Mouse (Mus musculus) A20 (cell line): ENCODE measurements at regions not wholly inside any gene's neighbourhood (a gene's known extent, or its start where the extent isn't known, plus 50 kb on each side); places are given as distances from the start of the nearest gene placed in this dataset.
"Not testable (repeated sequence)": the region's sequence is repeated elsewhere in the genome, so short reads cannot be mapped to it uniquely, and the experiment has no call there.

ENCODE experiments used
- DNase-seq: peaks from one replicate; pipeline ENCODE4 v3.0.0-alpha.2; 2011; ENCODE audit warnings: low read depth, low spot score

- no peak for DNase-seq
Observed at GRCm38 (mm10) chr13:58663316-58663715, 52.6 kb upstream of the Slc28a3 start.

GRCm38 (mm10) chr13:58668664-58669063 is 58.0 kb upstream of the Slc28a3 start:
- no peak for DNase-seq

- no peak for DNase-seq
Observed at GRCm38 (mm10) chr13:58670206-58670605, 59.5 kb upstream of the Slc28a3 start.

DNA sequence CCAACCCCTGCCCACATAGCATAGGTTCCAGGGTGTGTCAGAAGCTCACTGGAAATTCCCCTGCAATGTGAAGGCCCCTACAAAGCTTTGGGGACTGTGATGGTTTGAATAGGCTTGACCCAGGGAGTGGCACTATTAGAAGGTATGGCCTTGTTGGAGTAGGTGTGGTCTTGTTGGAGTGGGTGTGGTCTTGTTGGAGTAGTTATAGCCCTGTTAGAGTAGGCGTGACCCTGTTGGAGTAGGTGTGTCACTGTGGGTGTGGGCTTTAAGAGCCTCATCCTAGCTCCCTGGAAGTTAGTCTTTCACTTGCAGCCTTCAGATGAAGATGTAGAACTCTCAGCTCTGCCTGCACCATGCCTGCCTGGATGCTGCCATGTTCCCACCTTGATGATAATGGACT is 64.9 kb upstream of the Slc28a3 start:
- not testable (repeated sequence) for DNase-seq

DNA sequence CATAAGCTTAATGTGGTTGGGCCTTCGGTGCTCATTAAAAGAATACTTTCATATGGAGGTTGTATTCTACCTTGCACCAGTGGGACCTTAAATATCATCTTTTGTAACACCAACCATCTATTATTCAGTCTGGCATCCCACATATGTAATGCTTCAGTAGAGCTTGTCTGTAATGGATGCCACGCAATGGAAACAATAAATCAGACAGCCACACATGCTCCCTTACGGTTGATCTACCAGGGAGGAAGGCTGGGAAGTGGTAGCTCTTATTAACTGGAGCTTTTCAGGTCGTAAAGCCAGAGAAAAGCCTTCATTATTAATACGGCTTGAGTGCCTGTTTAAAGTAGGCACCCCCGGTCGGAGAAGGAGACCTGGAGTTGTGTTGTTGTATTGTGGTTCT is 66.8 kb upstream of the Slc28a3 start:
- no peak for DNase-seq

GRCm38 (mm10) chr13:58679663-58680062 is 69.0 kb upstream of the Slc28a3 start:
- DNase-seq, result no peak

GRCm38 (mm10) chr13:58686822-58687221 is 76.1 kb upstream of the Slc28a3 start:
- DNase-seq, result no peak

GRCm38 (mm10) chr13:58687609-58688008 is 76.9 kb upstream of the Slc28a3 start:
- no peak for DNase-seq

DNA sequence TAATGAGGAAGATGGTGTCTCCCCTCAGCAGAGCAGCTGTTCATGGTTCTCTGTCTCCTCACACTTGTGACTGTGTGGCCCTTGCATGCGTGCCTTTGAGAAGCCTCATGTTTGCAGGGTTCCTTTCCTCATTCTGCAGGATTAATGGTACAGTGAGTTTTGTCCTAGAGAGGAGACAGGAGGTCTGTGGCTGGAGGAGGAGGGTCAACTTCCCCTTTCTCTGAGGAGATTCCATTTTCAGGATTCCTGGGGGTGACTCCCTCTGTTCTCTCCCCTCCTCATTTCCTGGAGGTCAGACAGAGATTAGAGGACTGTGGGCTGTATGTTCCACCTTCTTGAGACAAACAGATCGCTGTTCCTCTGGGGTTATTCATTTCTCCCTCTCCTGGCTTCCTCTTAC is 77.6 kb upstream of the Slc28a3 start:
- no peak for DNase-seq

GRCm38 (mm10) chr13:58694703-58695102 is 84.0 kb upstream of the Slc28a3 start:
- no peak for DNase-seq

DNA sequence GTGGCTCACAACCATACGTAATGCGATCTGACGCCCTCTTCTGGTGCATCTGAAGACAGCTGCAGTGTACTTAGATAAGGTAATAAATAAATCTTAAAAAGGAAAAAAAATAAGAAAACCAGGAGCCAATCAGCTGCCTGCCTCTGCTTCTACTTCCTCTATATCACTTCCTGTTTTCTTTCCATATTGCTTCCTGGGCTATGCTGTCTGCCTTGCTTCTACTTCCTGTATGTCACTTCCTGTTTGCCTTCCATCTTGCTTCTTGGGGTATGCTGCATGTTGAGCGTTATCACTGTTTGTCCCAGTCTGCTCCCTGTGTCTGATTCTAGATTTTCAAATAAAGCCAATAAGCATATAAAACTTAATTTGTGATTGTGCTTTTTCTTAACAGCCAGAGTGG is 85.3 kb upstream of the Slc28a3 start:
- DNase-seq, result peak; percentile 1

DNA sequence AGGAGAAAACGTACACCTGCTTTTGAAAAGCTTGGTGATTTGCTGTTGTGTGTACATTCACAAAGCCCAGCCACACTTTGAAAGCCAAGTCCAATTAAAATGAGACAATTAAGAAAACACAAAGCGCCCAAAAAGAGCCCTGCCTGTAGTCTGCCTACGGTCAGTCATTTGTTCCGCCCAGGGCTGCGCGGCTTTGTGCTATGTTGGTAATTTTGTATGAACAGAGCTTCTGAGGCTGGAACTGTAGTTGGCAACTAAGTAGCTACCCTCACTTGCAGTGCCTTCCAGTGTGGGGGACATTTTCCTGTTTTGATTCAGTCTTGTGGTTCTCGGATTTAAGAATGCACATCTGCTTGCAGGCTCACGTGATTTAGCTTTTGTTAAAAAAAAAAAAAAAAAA is 89.3 kb upstream of the Slc28a3 start:
- no peak for DNase-seq

DNA sequence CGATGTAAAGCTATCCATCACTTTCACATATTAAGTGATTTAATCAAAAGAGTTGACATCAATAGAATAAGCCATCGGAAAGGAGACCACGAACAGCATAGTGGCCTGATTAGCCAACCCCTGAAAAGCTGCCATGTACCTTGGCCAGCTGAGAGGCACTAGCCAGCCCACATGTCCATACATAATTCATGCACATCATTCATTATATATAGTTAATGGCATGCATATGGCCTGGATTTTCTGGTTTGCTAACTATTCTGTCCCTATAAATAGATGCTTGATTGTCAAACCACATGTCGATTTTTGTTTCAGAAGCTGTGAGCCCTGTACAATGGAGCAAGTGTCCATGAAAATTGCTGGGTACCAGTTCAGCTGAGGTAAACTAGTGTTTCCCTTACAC is 93.5 kb upstream of the Slc28a3 start:
- no peak for DNase-seq

DNA sequence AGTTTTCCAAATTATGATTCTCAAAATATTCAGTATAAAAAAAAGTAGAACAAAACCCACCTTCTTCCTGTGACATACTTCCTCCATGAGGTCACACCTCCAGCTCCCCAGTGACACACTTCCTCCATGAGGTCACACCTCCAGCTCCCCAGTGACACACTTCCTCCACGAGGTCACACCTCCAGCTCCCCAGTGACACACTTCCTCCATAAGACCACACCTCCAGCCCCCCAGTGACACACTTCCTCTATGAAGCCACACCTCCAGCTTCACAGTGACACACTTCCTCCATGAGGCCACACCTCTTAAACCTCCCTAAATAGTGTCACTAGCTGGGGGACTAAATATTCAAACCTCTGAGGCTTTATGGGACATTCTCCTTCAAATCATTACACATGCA is 89.8 kb upstream of the Ntrk2 start:
- no peak for DNase-seq

DNA sequence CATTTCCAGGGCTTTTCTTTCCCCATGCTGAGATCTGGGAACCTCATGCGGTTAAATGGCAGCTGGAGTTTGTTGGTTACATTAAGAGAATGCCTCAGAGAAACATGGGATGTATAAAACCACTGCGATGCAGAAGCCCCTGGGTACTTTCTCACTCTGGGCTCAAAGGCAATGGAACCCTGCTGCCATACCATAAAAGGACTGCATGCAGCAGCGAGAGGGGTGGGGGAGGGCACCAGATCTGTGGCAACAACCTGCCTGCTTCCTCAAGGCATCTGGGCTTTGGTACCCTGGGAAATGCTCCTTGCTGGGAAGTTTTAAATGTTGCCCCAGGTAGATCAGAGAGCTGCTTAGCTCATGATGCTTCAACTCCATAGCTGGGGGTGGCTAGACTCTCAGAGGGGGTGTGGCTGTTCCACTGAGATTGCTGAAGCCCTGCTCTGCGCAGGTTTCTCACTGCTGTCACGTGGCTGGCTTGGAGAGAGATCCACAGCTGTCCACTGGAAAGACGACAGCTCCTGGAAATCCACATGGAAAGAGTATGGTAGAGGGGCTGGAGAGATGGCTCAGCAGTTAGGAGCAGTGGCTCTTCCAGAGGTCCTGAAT is 75.8 kb upstream of the Ntrk2 start:
- no peak for DNase-seq

DNA sequence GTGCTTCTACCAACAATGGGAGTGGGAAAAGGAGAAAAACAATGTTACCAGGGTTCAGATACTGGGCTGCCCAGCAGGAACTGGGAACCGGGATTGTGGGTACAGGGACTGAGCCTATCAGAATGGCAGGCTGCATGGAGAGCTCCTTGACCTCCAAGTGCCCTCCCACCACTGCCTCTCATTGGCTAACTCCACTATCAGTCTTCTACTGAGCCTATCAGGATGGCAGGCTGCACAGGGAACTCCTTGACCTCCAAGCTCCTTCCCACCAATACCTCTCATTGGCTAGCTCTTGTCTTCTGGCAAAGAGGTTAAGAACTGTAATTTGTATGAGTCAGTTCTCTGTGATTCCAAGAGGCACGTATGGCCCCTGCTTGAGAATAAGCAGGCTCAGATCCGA is 73.6 kb upstream of the Ntrk2 start:
- no peak for DNase-seq

DNA sequence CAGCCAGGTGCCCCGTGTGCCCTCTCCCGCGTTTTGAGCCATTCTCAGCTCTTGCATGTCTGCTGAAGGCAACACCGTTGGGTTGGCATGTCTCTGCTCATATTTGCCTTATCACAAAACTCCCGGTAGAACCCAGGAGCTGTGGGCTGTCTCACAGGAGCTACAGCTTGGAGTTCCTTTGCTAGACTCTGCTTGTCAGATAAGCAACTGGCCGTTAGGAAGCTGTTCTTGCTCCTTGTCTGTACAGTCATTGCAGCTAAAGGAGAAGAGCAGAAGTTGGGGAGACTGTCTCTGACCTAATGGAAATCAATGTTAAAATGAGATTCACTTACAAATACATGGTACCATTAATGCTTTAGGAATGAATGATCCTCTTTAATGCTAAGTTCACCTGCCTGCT is 72.8 kb upstream of the Ntrk2 start:
- no peak for DNase-seq

DNA sequence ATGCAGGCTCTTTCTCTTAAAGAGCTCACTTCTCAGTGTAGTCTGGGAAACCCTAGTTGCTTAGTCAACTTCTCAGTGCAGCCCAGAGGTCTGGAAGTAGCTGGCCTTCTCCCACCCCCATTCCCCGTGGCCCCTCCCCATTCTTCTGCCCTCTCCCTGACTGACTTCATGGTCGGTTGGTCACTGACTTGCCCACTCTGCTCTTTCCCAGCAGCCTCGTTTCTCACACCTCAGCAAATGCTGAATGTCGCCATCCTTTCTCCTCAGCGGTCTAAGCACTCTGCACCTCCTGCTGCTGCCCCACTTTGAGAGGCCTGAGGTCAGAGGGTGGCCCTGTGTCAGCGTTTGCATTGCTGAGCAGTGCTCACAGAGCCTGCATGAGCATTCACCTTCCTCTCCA is 70.8 kb upstream of the Ntrk2 start:
- DNase-seq, result no peak

DNA sequence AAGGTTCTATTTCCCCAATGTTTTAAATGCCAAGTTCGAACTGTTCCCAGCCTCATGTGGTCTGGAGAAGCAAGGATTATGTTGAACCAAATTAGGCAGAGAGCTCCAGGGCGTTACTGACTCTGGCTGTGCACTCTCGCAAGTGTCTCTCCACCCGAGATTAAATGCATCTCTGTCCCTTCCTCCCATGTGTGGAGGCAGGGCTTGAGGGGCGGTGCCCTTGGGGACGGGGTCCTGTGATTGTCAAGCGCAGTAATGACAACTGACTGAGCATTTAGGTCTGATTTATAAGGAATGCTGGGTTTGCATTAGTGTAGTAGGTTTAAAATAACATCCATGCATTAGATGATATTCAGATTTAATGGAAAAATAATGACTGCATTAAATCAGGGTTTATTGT is 65.6 kb upstream of the Ntrk2 start:
- no peak for DNase-seq

DNA sequence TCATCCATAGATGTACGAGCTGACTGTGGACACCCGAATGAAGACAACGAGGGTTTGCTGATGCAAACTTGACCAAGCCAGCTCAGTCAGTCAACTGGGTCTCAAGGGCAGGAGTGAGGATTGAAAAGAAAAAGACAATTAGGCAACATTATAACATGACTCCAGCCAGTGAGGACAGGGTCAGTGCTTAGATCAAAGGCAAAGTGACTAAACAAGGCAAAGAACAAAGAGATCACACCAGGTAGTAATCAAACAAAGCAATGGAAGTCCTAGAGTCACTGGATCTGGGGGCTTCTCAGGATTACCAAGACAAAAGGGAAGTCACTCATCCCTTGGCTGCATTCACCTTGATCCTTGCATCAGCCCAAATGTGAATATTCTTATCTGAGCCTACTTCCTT is 60.3 kb upstream of the Ntrk2 start:
- no peak for DNase-seq

- DNase-seq, result no peak
Observed at GRCm38 (mm10) chr13:58747685-58748084, 58.7 kb upstream of the Ntrk2 start.

DNA sequence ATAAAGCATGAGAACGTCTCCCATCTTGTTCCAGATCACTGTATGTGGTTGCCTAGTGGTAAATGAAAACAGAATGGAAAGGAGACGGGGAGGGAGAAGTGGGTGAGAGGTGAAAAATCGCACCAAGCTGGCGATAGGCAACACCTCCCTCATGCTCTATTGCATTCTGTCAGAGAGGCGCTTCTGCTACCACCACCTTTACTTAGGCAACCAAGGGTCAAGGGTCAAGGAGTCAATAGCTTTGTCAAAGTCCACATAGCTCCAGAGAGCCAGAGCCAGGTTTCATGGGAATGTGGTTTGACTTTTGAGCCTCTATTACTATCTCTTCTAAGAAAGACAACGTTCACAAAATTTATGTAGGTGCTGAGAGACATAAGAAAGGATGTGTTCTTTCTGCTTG is 50.2 kb upstream of the Ntrk2 start:
- DNase-seq, result no peak
